Mouse (Mus musculus) gastrocnemius, postnatal 36 days (tissue): ENCODE results near the gene Map2. TPM values are rescaled to one million over a fixed set of nuclear protein-coding genes. Genes with fewer than 3 reads are reported as not detected.

Experiments used
- total RNA-seq, 2 experiments: library from RNA; stranded (reverse); gene quantifications; 2 replicates each; pipeline ENCODE4 v1.2.3; 2021

Gene Map2
- total RNA-seq, 2 experiments from 2014 or later, result 2.7 TPM

Other genes with a start within 250 kb of the Map2 start
- not detected for gene Crygf, start 248.8 kb upstream of the Map2 start, total RNA-seq